Mouse (Mus musculus): Measurements from ENCODE around the gene Ttc9c.
"Not testable (repeated sequence)": the region's sequence is repeated elsewhere in the genome, so short reads cannot be mapped to it uniquely, and the experiment has no call there.

Gene Ttc9c

DNA sequence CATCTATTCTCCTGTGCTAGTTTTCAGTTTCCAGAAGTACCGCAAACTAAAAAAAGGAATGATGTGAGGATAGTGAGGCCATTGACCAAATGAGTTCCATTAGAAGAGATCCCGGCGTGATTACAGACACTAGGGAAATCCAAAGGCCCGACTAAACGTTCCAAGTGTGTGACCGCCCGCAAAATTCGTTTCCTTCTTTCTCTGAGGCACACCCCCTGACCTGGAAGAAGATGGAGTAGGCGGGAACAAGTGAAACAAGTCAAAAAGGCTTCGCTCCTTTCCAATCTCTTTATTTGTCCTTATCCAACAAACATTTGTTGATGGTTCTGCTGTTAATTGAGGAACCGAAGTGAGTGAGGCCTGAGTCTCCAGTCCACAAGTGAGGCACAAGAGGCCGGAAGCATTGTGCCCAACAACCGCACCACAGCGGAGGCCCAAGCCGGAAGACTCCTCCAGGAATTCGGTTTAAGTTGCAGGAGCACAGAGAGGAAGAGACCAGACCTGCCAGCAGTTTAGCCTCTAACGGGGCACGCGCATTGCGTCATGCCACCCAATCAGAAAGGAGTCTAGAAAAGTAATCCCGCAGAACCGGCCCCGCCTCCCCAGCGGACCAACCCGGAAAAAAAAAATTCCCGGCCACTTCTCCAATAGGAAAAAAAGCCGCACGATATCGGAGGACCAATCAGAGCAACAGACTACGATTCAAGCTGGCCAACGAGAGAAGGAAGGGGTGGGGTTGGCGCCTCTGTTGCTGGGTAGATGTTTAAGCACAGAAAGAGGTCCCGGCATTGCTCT, at the start of gene Ttc9c:
Gene Ttc9c (minus strand): TSS at position 533 of the 795 bp plus-strand sequence.
- no peak for DNase-seq (ENCODE audit: low read depth)

DNA sequence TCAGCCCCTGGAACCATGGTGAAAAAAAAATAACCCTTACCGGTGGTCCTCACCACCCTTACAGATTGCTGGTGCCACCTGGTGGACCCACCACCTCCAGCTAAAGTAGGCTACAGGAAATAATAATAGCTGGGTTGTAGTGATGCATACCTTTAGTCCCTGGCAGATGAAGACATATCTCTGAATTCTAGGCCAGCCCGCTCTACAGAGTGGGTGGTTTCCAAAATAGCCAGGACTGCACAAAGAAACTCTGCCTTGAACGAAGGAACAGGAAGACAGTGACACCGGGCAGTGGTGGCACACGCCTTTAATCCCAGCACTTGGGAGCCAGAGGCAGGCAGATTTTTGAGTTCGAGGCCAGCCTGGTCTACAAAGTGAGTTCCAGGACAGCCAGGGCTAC, 45.1 kb upstream of the Ttc9c start:
- no peak for DNase-seq (ENCODE audit: low read depth)

DNA sequence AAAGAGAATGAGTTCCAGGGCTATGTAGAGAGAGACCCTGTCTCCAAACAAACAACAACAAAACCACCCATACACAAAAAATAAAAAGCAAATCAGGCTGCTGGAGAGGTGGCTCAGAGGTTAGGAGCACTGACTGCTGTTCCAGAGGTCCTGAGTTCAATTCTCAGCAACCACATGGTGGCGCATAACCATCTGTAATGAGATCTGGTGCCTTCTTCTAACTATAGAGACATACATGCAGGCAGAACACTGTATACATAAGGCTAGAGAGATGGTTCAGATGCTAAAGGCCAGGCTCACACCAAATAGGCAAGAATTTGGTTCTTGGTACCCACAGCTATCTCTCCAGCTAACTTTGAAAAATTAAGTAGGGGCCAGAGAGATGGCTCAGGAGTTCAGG, 39.9 kb upstream of the Ttc9c start:
- DNase-seq (ENCODE audit: low read depth): peak; percentile 70

DNA sequence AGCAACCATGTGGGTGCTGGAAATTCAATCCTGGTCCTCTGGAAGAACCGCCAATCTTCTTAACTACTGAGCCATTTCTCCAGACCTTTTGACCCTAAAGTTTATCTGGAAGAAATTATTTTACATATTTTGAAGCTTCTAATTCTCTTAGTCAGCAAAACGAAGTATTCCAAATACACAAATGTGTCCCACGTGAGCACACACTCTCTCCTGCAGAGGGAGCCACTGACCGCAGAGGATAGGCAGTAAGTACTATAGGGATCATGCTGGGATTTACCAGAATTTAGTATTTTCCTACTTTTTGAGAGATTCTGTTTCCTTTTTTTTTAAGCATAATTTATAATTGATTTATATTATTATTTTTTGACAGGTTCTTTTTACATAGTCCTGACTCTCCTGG, 38.6 kb upstream of the Ttc9c start:
- DNase-seq (ENCODE audit: low read depth): peak; percentile 60

DNA sequence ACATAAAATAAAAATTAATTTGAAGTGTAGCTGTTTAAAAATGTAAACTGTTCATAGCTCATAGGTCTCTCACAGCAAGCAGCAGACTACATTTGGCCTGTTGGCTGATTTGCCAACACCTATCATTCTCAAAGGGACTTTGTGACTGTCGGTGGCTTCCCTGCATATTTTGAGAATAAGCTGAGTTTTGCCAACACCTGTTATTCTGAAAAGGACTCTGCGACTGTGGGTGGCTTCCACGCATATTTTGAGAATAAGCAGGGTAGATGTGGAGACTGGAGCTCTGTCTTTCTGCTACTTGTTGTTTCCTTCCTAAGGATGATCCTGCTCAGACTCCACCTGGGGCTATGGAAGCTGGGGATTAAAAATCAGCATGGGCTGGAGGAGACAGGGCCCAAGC, 34.0 kb upstream of the Ttc9c start:
- no peak for DNase-seq (ENCODE audit: low read depth)

DNA sequence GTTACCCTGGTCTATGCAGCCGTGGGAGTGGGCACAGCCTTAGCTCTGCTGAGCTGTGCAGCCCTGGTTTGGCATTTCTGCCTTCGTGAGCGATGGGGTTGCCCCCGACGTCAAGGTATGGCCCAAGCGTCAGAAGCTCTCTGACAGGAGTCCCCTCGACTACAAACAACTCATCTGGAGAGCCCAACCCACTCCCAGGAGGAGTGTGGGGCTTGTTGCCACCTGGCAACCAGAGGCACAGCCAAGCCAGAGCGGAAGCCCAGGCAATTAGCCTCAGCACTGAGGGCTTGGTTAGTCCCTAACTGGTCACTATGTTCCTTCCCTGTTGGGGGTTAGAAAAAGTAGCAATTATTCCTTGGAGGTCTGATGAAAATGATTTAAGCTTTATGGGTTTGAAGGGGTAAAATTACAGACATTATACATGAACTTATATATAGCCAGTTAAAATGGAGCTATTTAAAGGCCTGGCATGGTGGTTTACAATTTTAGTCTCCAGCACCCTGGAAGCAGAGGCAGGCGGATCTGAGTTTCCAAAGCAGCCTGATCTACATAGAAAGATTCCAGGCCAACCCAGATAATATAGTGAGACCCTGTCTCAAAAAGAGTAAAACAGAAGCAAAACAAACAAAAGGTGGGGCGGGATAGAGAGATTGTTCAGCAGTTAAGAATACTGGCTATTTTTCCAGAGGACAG, 33.2 kb upstream of the Ttc9c start:
- no peak for DNase-seq (ENCODE audit: low read depth)

DNA sequence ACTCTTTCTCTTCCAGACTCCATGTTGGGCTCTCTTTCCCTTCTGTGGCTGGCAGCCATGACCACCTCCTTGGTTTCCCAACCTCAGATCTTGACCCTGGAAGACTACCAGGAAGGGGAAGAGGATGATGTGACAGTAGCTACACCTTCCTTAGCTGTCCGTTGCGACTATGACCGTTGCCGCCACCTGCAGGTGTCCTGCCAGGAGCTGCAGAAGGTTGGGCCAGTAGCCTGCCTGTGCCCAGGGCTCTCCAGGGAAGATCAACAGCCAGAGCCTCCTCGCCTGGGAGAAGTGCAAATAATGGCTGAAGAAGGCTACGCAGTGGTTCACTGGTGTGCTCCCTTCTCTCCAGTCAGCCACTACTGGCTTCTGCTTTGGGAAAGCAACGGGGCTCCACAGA, 32.5 kb upstream of the Ttc9c start:
- no peak for DNase-seq (ENCODE audit: low read depth)

DNA sequence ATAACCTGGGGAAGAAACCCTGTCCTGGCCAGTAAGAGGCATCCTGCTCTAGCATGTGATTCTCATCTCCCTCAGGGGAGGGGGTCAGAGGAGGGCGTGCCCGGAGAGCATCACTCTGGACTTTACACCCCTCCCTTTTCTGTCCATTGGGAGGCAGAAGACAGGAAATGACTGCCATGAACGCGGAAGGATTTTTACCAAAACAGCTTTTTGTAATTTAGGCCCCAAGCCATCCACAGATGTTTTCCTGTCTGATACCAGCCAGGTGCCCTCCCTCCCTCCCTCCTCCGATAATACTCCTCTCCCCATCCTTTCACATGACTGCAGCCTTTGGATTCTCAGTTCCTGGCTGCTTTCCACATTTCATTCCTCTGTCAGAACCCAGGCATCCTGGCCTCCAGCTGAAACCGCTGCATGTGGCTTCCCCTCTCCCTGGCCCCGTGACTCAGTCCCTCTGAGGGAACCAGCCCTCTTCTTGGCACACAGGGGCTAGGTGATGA, 31.3 kb upstream of the Ttc9c start, which contains the start of gene Lrrn4cl:
Gene Lrrn4cl (plus strand): TSS at position 367 of the 500 bp plus-strand sequence.
- DNase-seq (ENCODE audit: low read depth): no peak

DNA sequence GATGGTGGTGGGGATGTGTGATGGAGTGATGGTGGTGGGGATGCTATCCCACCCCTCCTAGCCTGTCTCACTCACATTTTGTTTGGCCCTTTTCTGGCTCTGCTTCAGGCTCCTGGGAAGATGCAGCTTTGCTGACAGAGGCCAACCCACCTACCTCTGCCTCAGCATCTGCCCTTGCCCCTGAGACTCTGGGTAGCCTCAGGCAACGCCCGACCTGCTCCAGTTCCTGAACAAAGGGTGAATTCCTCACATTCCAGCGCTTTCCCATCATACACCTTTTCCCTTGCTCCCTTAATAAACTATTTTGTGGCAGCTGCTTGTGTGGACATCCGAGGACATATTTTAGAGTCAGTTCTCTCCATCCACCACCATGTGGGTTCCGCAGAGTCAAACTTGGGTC, 29.2 kb upstream of the Ttc9c start:
- no peak for DNase-seq (ENCODE audit: low read depth)

DNA sequence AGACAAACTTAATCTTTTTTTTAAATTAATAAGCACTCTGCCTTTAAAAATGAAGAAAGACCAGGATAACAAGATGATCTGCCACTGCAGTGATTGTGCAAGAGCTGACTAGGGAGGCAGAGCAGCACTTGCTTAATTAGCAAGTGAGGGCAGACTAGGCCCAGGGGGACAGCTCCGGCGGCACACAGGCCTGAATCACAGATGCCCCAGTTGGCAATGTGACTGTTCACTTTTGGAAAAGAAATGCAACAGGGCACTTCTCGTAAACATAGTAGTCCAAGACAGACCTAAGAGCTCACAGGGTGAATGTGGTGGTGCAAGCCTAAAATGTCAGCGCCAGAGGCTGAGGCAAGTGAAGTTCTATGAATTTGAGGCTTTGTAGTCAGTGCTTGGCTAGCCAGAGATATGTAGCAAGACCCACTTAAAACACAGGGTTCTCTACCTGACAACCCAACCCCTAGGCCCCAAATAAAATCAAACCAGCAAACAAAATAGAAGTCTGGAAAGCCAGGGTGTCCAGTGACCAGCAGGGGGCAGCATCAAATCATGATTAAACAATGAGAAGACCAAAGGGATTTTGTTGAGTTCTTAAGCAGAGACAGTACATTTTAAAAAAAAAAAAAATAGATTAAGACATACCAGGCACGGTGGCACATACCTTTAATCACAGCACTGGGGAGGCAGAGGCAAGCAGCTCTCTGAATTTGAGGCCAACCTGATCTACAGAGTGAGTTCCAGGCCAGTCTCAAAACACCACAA, 25.4 kb upstream of the Ttc9c start:
- peak; percentile 89 for DNase-seq (ENCODE audit: low read depth)

DNA sequence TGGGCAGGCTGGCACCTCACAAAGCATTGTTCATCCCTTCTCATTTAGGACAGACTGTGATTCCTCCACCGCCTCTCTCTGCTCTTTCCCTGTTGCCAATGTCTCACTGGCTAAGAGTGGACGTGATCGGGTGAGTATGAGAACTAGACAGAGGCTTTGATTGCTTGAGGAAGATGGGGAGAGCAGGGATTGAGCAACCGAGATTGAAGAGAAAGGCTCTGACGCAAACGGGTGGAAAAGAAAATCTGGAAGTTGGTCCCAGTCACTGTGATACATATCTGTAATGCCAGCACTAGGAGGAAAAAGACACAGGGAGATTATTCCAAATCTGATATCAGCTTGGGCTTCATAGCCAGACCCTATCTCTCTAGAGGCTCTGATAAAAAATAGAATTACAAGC, 23.8 kb upstream of the Ttc9c start:
- DNase-seq (ENCODE audit: low read depth): no peak

DNA sequence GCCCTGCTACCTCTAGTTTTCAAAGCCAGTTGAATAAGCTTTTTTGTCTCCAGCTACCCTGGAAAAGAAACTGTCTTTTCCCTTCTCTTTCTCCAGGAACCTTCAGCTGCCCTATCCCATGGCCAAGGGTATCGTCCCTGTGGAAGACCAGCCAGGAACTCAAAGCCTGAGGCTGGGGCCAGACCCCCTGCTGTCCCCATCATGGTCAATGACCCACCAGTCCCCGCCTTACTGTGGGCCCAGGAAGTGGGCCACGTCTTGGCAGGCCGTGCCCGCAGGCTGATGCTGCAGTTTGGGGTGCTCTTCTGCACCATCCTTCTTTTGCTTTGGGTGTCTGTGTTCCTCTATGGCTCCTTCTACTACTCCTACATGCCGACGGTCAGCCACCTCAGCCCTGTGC, 21.9 kb upstream of the Ttc9c start:
- DNase-seq (ENCODE audit: low read depth): peak; percentile 24

DNA sequence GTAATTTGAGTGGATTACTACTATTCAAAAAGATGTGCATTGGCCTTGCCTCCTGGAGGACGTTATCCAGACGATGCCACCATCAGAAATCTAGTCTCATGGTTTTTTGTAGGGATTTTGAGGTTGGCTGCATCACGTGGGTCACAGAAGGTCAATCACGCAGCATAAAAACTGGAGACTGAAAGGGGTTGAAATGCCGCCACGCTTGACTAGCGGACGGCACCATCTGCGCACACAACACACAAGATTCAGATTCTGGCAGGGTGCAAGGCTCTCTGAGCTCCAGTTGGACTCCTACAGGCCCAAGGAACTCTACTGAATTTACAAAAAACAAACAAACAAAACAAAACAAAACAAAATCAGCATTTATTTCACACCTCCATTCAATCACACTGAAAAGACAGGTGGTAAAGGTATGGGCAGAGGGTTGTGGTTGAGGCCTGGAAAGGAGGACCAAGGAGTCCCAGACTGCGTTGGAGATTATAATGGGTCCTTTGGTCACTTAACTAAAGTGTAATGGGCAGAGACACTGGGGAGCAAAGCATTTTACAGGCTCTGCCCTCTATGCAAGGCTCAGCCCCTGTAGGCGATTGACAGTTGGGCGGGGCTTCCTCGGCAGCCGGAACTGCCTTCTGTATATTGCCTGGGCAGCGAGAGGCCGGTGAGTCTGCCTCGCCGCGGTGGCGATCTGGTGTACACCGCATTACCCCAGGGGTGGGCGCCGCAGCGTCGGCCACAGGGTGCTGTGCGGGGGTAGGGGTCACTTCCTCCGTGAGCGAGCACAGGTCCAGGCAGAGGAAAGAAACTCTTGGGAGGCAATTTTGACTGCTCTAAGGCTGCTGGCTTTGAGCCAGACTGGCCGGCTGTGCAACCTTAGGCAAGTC, 21.0 kb upstream of the Ttc9c start:
- peak; percentile 61 for DNase-seq (ENCODE audit: low read depth)

DNA sequence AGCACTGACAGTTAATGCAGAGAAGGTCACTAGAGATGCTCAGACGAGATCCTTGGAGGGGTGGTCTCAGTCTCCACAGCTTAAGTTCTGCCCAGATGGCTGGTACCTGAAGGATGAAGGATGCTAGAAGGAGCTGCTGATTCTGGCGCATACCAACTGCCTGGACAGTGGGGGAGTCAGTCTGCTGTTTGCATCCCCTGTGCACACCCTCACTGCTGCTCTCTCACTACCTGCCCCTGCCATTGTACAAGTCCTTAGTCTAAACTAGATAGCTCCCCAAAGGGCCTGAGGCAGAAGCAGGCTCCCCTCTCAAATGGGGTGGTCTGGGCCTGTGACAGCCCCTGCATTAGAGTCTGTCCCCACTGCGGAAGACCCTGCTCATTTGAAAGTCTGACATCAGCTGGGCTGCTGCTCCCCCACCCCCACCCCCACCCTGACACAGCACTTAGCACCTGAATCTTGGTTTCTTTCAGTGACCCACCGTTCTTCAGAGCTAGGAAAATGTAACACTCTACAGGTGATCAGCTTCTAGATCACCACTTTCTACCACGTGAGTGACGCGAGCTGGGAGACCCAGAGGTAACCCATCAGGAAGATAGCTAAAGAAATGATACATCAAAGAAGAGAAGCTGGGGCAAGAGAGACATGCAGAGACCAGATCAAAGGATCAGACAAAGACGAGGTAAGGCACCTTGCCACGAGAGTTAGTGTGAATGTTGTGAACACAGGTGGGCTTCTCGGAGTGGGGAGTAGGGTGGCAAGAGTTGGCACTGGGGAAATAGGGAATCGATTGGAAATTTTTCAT, 20.2 kb upstream of the Ttc9c start, which contains the start of gene Gng3:
Gene Gng3 (minus strand): TSS at position 92 of the 805 bp plus-strand sequence.
- DNase-seq (ENCODE audit: low read depth): peak; percentile 24

DNA sequence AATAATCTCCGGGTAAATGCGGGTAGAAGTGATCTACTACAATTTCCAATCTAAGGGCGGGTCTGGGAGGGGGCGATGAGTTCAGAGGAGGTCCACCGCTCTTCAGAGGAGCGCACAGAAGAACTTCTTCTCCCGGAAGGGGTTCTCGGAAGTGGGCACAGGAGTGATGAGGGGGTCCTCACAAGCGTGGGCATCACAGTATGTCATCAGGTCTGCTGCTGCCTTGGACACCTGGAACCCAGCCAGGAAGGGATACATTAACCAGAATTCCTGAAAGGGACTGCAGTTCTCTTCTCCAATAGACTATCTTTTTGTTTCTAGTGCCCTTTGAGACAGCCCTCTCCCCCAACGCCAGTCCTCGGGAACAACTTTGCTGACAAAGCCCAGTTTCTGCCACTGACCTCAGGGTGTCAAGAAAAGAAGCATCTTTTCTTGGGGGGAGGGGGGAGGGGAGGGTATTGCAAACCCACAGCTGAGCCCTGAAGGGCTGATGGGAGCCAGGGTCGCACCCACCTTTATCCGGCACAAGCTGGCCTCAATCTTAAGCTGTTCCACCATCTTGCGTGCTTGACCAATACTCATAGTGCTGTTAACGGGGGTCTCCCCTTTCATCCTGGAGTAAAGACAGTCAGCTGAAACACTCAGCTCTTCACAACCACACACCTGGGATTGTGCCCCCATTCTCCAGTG, 19.1 kb upstream of the Ttc9c start:
- DNase-seq (ENCODE audit: low read depth): peak; percentile 24

DNA sequence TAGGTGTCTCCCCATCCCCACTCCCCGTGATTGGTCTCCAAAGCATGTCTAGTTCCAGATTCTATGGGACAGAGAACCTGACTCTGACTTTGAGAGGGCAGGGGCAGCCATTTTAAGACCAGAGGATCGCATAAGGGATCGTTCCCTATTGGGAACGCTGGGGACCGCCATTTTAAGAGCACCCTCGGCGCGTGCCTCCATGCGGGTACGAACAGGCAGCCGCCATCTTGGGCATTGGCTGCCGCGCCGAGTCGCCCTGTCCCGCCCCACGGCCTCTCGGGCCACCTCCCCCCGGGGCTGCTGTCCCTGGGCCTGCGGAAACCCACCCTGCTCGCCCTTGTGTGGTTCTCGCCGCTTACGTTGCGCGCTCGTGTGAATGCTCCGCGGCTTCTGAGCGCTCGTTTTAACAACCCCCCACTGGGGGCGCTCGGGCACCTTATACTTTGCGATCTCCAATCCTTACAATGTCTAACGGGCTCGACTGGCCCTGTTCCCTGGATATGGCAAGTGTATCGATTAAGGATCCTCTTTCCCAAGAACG, 18.2 kb upstream of the Ttc9c start, which contains the start of gene Bscl2:
Gene Bscl2 (plus strand): TSS at position 217 of the 541 bp plus-strand sequence.
- peak; percentile 89 for DNase-seq (ENCODE audit: low read depth)

DNA sequence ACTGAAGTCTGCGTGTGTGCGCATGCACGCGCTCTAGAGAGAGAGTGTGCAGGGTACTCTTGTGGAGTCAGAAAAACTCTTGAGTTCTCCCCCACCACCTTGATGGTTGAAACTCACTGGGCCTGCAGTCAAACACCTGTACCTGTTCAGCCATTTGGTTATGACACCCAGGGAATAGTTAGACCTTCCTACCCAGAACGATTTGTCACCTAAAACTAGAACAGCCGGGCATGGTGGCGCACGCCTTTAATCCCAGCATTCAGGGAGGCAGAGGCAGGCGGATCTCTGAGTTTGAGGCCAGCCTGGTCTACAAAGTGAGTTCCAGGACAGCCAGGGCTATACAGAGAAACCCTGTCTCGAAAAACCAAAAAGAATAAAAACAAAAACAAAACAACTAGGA, 17.2 kb upstream of the Ttc9c start:
- not testable (repeated sequence) for DNase-seq (ENCODE audit: low read depth)

DNA sequence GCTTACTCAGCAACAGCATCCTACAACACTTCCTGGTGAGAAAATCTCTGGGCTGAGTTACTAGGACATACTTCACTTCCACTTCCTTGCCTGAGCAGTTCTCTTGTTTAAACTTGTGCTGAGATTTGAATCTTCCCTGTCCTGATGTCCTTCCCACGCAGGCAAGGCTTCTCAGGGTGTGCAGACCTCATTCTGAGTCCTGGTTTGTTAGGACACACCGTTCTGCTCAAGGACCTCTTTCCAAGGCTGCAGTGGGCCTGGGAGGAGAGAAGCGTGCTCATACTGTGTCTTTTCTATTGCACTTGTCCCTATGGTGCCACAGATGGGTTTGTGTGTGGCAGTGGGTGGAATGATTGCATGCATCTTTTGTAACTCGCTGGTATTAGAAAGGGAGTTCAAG, 13.8 kb upstream of the Ttc9c start:
- DNase-seq (ENCODE audit: low read depth): no peak

DNA sequence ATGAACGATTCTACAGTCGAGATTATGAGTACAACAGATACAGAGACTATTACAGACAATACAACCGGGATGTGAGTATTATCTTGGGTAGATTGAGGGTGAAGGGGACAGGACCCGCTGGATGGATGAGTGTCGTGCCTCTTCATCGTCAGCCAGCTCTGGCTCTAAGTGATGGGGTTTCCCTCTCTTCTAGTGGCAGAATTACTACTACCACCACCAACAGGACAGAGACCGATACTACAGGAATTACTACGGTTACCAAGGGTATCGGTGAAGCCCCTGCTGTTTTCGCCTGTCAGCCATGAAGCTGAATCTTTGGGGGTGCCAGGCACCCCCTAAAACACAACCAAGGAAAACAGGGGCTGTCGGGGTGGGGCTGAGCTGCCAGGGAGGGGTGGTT, 12.1 kb upstream of the Ttc9c start:
- no peak for DNase-seq (ENCODE audit: low read depth)

DNA sequence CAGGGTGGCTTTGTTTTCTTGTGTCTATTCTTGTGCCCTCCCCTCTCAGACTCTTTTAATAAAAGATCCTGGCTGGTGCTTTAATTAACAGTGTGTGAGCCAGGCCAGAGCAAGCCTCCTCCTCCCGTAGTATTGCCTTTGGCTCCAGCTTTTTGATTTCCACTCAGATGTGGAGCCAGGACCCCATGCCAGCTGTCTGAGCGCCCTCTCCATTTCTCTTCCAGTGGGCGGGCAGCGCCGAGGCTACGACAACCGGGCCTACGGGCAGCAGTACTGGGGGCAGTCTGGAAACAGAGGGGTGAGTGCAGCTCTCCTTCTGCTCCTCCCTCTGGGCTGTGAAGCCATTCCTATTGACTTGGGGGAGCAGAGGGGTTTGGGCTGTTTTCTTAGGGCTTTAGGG, 11.5 kb upstream of the Ttc9c start:
- DNase-seq (ENCODE audit: low read depth): no peak

Measured in naive thymus-derived CD4-positive, alpha-beta T cell, adult 2 months (primary cell).